Mouse (Mus musculus) lung, embryonic 14.5 days (tissue): ENCODE data around the gene Gm6614. TPM values are rescaled to one million over a fixed set of nuclear protein-coding genes. Genes with fewer than 3 reads are reported as not detected.

ENCODE experiments used
- ATAC-seq: fragments of 200-750 bp; cut with Nextera tagmentation; 2 replicates; pipeline ENCODE4 v1.8.0; 2017; ENCODE audit warnings: mild to moderate bottlenecking, moderate TSS enrichment, moderate library complexity; ENCODE audit not compliant: insufficient read depth
- DNase-seq: peaks from one replicate; pipeline ENCODE4 v3.0.0-alpha.2; 2015
- H3K27ac ChIP-seq: fragments of 300-500 bp; sonication (generic); 2 replicates; pipeline ENCODE4 v1.5.1; 2014; ENCODE audit warnings: low read depth, mild to moderate bottlenecking, moderate library complexity
- H3K27me3 ChIP-seq: fragments of 300-500 bp; sonication (generic); 2 replicates; pipeline ENCODE4 v1.6.1; 2014; ENCODE audit warnings: low read length, control low read depth; ENCODE audit not compliant: insufficient read depth
- H3K36me3 ChIP-seq: fragments of 300-500 bp; sonication (generic); 2 replicates; pipeline ENCODE4 v1.6.1; 2014; ENCODE audit warnings: control low read depth; ENCODE audit not compliant: insufficient read depth
- H3K4me1 ChIP-seq: fragments of 300-500 bp; sonication (generic); 2 replicates; pipeline ENCODE4 v1.6.1; 2014; ENCODE audit warnings: antibody characterized with exemption, control low read depth; ENCODE audit not compliant: insufficient read depth
- H3K4me2 ChIP-seq: fragments of 300-500 bp; sonication (generic); 2 replicates; pipeline ENCODE4 v1.6.1; 2014; ENCODE audit warnings: mild to moderate bottlenecking
- H3K4me3 ChIP-seq: fragments of 300-500 bp; sonication (generic); 2 replicates; pipeline ENCODE4 v1.5.1; 2014; ENCODE audit warnings: low read depth, low read length
- H3K9ac ChIP-seq: fragments of 300-500 bp; sonication (generic); 2 replicates; pipeline ENCODE4 v1.6.1; 2014
- H3K9me3 ChIP-seq: fragments of 300-500 bp; sonication (generic); 2 replicates; pipeline ENCODE4 v1.6.1; 2016; ENCODE audit warnings: low read depth, low read length, control low read depth
- CTCF ChIP-seq: IDR thresholded peaks from 2 replicates; pipeline ENCODE4 v1.5.1; 2016; ENCODE audit warnings: antibody characterized with exemption, low read depth
- WGBS: fragments of 180-500 bp; shearing (Covaris S2); extraction: QIAGEN DNeasy Blood & Tissue Kit; methylation state at CpG from one replicate; pipeline ENCODE4 v1.1.7; 2014; 5-methylcytosine and 5-hydroxymethylcytosine counted together
- polyA plus RNA-seq: library from polyadenylated mRNA; unstranded; fragments of >200 nt; fragmentation: Nextera tagmentation; extraction: Ambion mirVana; gene quantifications from 2 replicates; pipeline ENCODE4 v1.2.1, GENCODE M21; 2014

Gene Gm6614
- polyA plus RNA-seq, 1 experiment from 2014 or later: not detected

- no peaks in the 10 kb centered on the region for H3K4me1 ChIP-seq
- TF ChIP-seq CTCF: no peak
- no peak overlapping the region for H3K9ac ChIP-seq
- no peak overlapping the region for H3K4me2 ChIP-seq
- WGBS: 57% methylated on average over 3 of the region's 3 CpGs
- H3K4me3 ChIP-seq: no peak overlapping the region
- ATAC-seq (no peak), DNase-seq (no peak)
- H3K9me3 ChIP-seq: no peaks in the 10 kb centered on the region
- H3K27ac ChIP-seq: no peak overlapping the region
- H3K27me3 ChIP-seq: no peaks in the 10 kb centered on the region
- no peaks in the 10 kb centered on the region for H3K36me3 ChIP-seq
Observed at GRCm38 (mm10) chr6:142021671-142022070, 10.5 kb upstream of the Gm6614 start.

GRCm38 (mm10) chr6:141986772-141987171 lies 24.4 kb downstream of the Gm6614 start:
- Histone ChIP-seq H3K4me2 (no peak overlapping the region), H3K4me3 (no peak overlapping the region), H3K27me3 (no peaks in the 10 kb centered on the region), H3K4me1 (no peaks in the 10 kb centered on the region), H3K9me3 (no peaks in the 10 kb centered on the region), H3K36me3 (no peaks in the 10 kb centered on the region), H3K9ac (no peak overlapping the region), H3K27ac (no peak overlapping the region)
- ATAC-seq: no peak
- 97% methylated on average over 6 of the region's 6 CpGs for WGBS
- DNase-seq: no peak
- no peak for TF ChIP-seq CTCF

- TF ChIP-seq CTCF: no peak
- Histone ChIP-seq H3K9ac (no peak overlapping the region), H3K4me2 (no peak overlapping the region), H3K9me3 (no peaks in the 10 kb centered on the region), H3K27ac (no peak overlapping the region), H3K4me3 (no peak overlapping the region), H3K4me1 (no peaks in the 10 kb centered on the region), H3K27me3 (no peaks in the 10 kb centered on the region), H3K36me3 (no peaks in the 10 kb centered on the region)
- ATAC-seq (no peak), DNase-seq (no peak)
- WGBS: 48% methylated on average over 3 of the region's 3 CpGs
Observed at GRCm38 (mm10) chr6:141984644-141985043, 26.6 kb downstream of the Gm6614 start.

GRCm38 (mm10) chr6:141962420-141962819 lies 48.8 kb downstream of the Gm6614 start:
- no peak overlapping the region for H3K27ac ChIP-seq
- H3K4me1 ChIP-seq: no peaks in the 10 kb centered on the region
- H3K4me3 ChIP-seq: no peak overlapping the region
- no peaks in the 10 kb centered on the region for H3K27me3 ChIP-seq
- H3K36me3 ChIP-seq: no peaks in the 10 kb centered on the region
- ATAC-seq (no peak), DNase-seq (no peak)
- WGBS: 60% methylated on average over 1 of the region's 1 CpGs
- no peaks in the 10 kb centered on the region for H3K9me3 ChIP-seq
- no peak overlapping the region for H3K9ac ChIP-seq
- H3K4me2 ChIP-seq: no peak overlapping the region
- no peak for TF ChIP-seq CTCF

GRCm38 (mm10) chr6:141961861-141962260 lies 49.4 kb downstream of the Gm6614 start:
- TF ChIP-seq CTCF: no peak
- H3K36me3 ChIP-seq: no peaks in the 10 kb centered on the region
- H3K27ac ChIP-seq: no peak overlapping the region
- no peaks in the 10 kb centered on the region for H3K4me1 ChIP-seq
- 91% methylated on average over 3 of the region's 3 CpGs for WGBS
- no peak overlapping the region for H3K4me2 ChIP-seq
- H3K27me3 ChIP-seq: no peaks in the 10 kb centered on the region
- no peaks in the 10 kb centered on the region for H3K9me3 ChIP-seq
- no peak for ATAC-seq
- no peak overlapping the region for H3K4me3 ChIP-seq
- no peak overlapping the region for H3K9ac ChIP-seq
- no peak for DNase-seq

GRCm38 (mm10) chr6:141960482-141960881 lies 50.7 kb downstream of the Gm6614 start:
- H3K36me3 ChIP-seq: no peaks in the 10 kb centered on the region
- no peaks in the 10 kb centered on the region for H3K27me3 ChIP-seq
- no peaks in the 10 kb centered on the region for H3K4me1 ChIP-seq
- no peak for DNase-seq
- H3K9me3 ChIP-seq: no peaks in the 10 kb centered on the region
- no peak overlapping the region for H3K27ac ChIP-seq
- 33% methylated on average over 5 of the region's 5 CpGs for WGBS
- H3K4me3 ChIP-seq: no peak overlapping the region
- no peak for TF ChIP-seq CTCF
- no peak overlapping the region for H3K4me2 ChIP-seq
- no peak overlapping the region for H3K9ac ChIP-seq
- peak; percentile 49; the same call in 1 of the 2 replicates for ATAC-seq

- Histone ChIP-seq H3K27me3 (no peaks in the 10 kb centered on the region), H3K4me3 (no peak within 1 kb of the TSS), H3K9me3 (no peaks in the 10 kb centered on the region), H3K9ac (no peak within 1 kb of the TSS), H3K4me2 (no peak within 1 kb of the TSS), H3K36me3 (no peaks in the 10 kb centered on the region), H3K4me1 (no peaks in the 10 kb centered on the region), H3K27ac (no peak within 1 kb of the TSS)
- no peak for ATAC-seq
- DNase-seq: no peak
- no peak for TF ChIP-seq CTCF
Observed at GRCm38 (mm10) chr6:141946862-141947261, 64.4 kb downstream of the Gm6614 start, which contains the start of gene Slco1a1. Gene Slco1a1, minus strand, starts transcription at chr6:141946962.

- H3K9ac ChIP-seq: no peak overlapping the region
- 53% methylated on average over 1 of the region's 1 CpGs for WGBS
- no peak for ATAC-seq
- no peak overlapping the region for H3K27ac ChIP-seq
- DNase-seq: no peak
- H3K9me3 ChIP-seq: no peaks in the 10 kb centered on the region
- no peaks in the 10 kb centered on the region for H3K36me3 ChIP-seq
- H3K4me1 ChIP-seq: no peaks in the 10 kb centered on the region
- H3K4me3 ChIP-seq: no peak overlapping the region
- no peak overlapping the region for H3K4me2 ChIP-seq
- TF ChIP-seq CTCF: no peak
- no peaks in the 10 kb centered on the region for H3K27me3 ChIP-seq
Observed at GRCm38 (mm10) chr6:141940451-141940850, 70.8 kb downstream of the Gm6614 start.

Other genes starting within 250 kb of the Gm6614 start
- gene Gm5724, start 237.6 kb downstream of the Gm6614 start, polyA plus RNA-seq: not detected in 2 replicates
- gene Slco1a4, start 155.2 kb downstream of the Gm6614 start, polyA plus RNA-seq: not detected in 2 replicates
- gene Slco1a1, start 64.5 kb downstream of the Gm6614 start, polyA plus RNA-seq: not detected in 2 replicates
- gene Slco1a6, start 197.1 kb upstream of the Gm6614 start, polyA plus RNA-seq: not detected in 2 replicates